Mouse (Mus musculus) liver, embryonic 11.5 days (tissue): ENCODE results near the gene Pla2g6. TPM values are rescaled to one million over a fixed set of nuclear protein-coding genes. Genes with fewer than 3 reads are reported as not detected.

Source experiments
- ATAC-seq: fragments of 200-750 bp; cut with Nextera tagmentation; replicated peaks from 2 replicates; pipeline ENCODE4 v1.8.0; 2017; ENCODE audit warnings: moderate number of reproducible peaks, mild to moderate bottlenecking, moderate TSS enrichment, moderate library complexity; ENCODE audit not compliant: low FRiP score
- DNase-seq: peaks from one replicate; pipeline ENCODE4 v3.0.0-alpha.2; 2017; ENCODE audit warnings: low spot score
- H3K27ac ChIP-seq: fragments of 300-500 bp; sonication (generic); 2 replicates; pipeline ENCODE4 v1.5.1; 2014; ENCODE audit warnings: mild to moderate bottlenecking, low read depth, low read length, control low read depth
- H3K27me3 ChIP-seq: fragments of 300-500 bp; sonication (generic); replicated peaks from 2 replicates; pipeline ENCODE4 v1.6.1; 2014; ENCODE audit warnings: low read length, mixed read lengths; ENCODE audit not compliant: control insufficient read depth, insufficient read depth
- H3K36me3 ChIP-seq: fragments of 300-500 bp; sonication (generic); 2 replicates; pipeline ENCODE4 v1.6.1; 2014; ENCODE audit warnings: mild to moderate bottlenecking, low read length, moderate library complexity, mixed read lengths; ENCODE audit not compliant: control insufficient read depth, insufficient read depth
- H3K4me1 ChIP-seq: fragments of 300-500 bp; sonication (generic); replicated peaks from 2 replicates; pipeline ENCODE4 v1.6.1; 2014; ENCODE audit warnings: low read length, mixed read lengths; ENCODE audit not compliant: control insufficient read depth, insufficient read depth
- H3K4me2 ChIP-seq: fragments of 300-500 bp; sonication (generic); 2 replicates; pipeline ENCODE4 v1.6.1; 2014; ENCODE audit warnings: mild to moderate bottlenecking, control low read depth, moderate library complexity
- H3K4me3 ChIP-seq: fragments of 300-500 bp; sonication (generic); 2 replicates; pipeline ENCODE4 v1.5.1; 2014; ENCODE audit warnings: low read depth, low read length, control low read depth
- H3K9ac ChIP-seq: fragments of 300-500 bp; sonication (generic); 2 replicates; pipeline ENCODE4 v1.6.1; 2014; ENCODE audit warnings: low read depth, low read length, control low read depth
- H3K9me3 ChIP-seq: fragments of 300-500 bp; sonication (generic); 2 replicates; pipeline ENCODE4 v1.6.1; 2016; ENCODE audit warnings: low read length, inconsistent platforms, mixed read lengths; ENCODE audit not compliant: control insufficient read depth
- WGBS: fragments of 180-500 bp; shearing (Covaris S2); extraction: QIAGEN DNeasy Blood & Tissue Kit; methylation state at CpG from one replicate; pipeline ENCODE4 v1.1.7; 2014; 5-methylcytosine and 5-hydroxymethylcytosine counted together
- microRNA counts: library from miRNA; unstranded; fragments of <30 nt; microRNA quantifications from one replicate; lab custom pipeline; 2015
- microRNA-seq: library from miRNA; unstranded; fragments of <30 nt; microRNA quantifications from one replicate; pipeline ENCODE4, GENCODE M21; 2017; ENCODE audit warnings: borderline number of aligned reads
- polyA plus RNA-seq: library from polyadenylated mRNA; unstranded; fragments of >200 nt; fragmentation: Nextera tagmentation; extraction: Ambion mirVana; gene quantifications from 2 replicates; pipeline ENCODE4 v1.2.1, GENCODE M21; 2014

The Pla2g6 gene
- polyA plus RNA-seq, 1 experiment from 2014 or later: 27.7 TPM

GRCm38 (mm10) chr15:79242574-79243233 lies 85.5 kb downstream of the Pla2g6 start:
- no peak overlapping the region for H3K27ac ChIP-seq
- WGBS: 75% methylated on average over 13 of the region's 13 CpGs

GRCm38 (mm10) chr15:79238036-79238435 lies 90.2 kb downstream of the Pla2g6 start:
- H3K36me3 ChIP-seq: peaks cover 25% of the 10 kb centered on the region
- H3K4me2 ChIP-seq: no peak overlapping the region
- DNase-seq: no peak

More at GRCm38 (mm10) chr15:79242574-79243233, 85.5 kb downstream of the Pla2g6 start:
- no peak overlapping the region for H3K9ac ChIP-seq
- no peak overlapping the region for H3K4me3 ChIP-seq
- peaks cover 4% of the 10 kb centered on the region for H3K4me1 ChIP-seq
- no peak for DNase-seq
- ATAC-seq: peak; percentile 58
- peaks cover 30% of the 10 kb centered on the region; the same call in 1 of the 2 replicates for H3K36me3 ChIP-seq
- H3K27me3 ChIP-seq: no peaks in the 10 kb centered on the region
- no peak overlapping the region for H3K4me2 ChIP-seq
- no peaks in the 10 kb centered on the region for H3K9me3 ChIP-seq

More at GRCm38 (mm10) chr15:79238036-79238435, 90.2 kb downstream of the Pla2g6 start:
- WGBS: 84% methylated on average over 6 of the region's 6 CpGs
- Histone ChIP-seq H3K27me3 (no peaks in the 10 kb centered on the region), H3K9ac (no peak overlapping the region), H3K4me1 (no peaks in the 10 kb centered on the region), H3K27ac (no peak overlapping the region), H3K9me3 (no peaks in the 10 kb centered on the region), H3K4me3 (no peak overlapping the region)
- ATAC-seq: no peak

MicroRNAs encoded within 50 kb of the gene (microRNA counts, 519-probe panel; counts per million panel counts)
- not detected for microRNA mmu-miR-1943 (lab: Ali Mortazavi, UCI)

Small RNAs within 50 kb of the gene (microRNA-seq; reads per million reads assigned to microRNA genes)
- 2.1 reads per million for gene Mir1943

Other genes starting within 250 kb of the Pla2g6 start
- 4.1 and 5.7 TPM in 2 replicates for gene Micall1, start 219.5 kb downstream of the Pla2g6 start, polyA plus RNA-seq
- 432 and 463 TPM in 2 replicates for gene Polr2f, start 187.4 kb downstream of the Pla2g6 start, polyA plus RNA-seq
- gene 1700088E04Rik, start 187.1 kb downstream of the Pla2g6 start, polyA plus RNA-seq: 1.8 and 2.2 TPM in 2 replicates
- gene Sox10, start 163.2 kb downstream of the Pla2g6 start, polyA plus RNA-seq: 0.81 and 0.84 TPM in 2 replicates
- gene Pick1, start 99.2 kb downstream of the Pla2g6 start, polyA plus RNA-seq: 13.5 and 18.0 TPM in 2 replicates
- gene Gm49486, start 99.0 kb downstream of the Pla2g6 start, polyA plus RNA-seq: 0.10 TPM in 1 of 2 replicates, not detected in the other
- 0.12 TPM in 1 of 2 replicates, not detected in the other for gene Slc16a8, start 73.6 kb downstream of the Pla2g6 start, polyA plus RNA-seq
- gene Baiap2l2, start 42.9 kb downstream of the Pla2g6 start, polyA plus RNA-seq: 2.9 and 4.6 TPM in 2 replicates
- 3.1 and 3.5 TPM in 2 replicates for gene Maff, start 18.2 kb upstream of the Pla2g6 start, polyA plus RNA-seq
- gene Tmem184b, start 75.2 kb upstream of the Pla2g6 start, polyA plus RNA-seq: 36.4 and 38.8 TPM in 2 replicates
- 39.2 and 42.5 TPM in 2 replicates for gene Csnk1e, start 127.2 kb upstream of the Pla2g6 start, polyA plus RNA-seq
- gene Kcnj4, start 176.9 kb upstream of the Pla2g6 start, polyA plus RNA-seq: not detected in 2 replicates
- gene Kdelr3, start 188.0 kb upstream of the Pla2g6 start, polyA plus RNA-seq: 9.0 and 10.8 TPM in 2 replicates
- 49.9 and 54.2 TPM in 2 replicates for gene Ddx17, start 218.4 kb upstream of the Pla2g6 start, polyA plus RNA-seq